Mouse (Mus musculus) ZHBTc4 (cell line): ENCODE data around the gene Hao2.

ENCODE experiments used
- DNase-seq: peaks from one replicate; pipeline ENCODE4 v3.0.0-alpha.2; 2011; ENCODE audit warnings: low read depth, low spot score

The Hao2 gene

DNA sequence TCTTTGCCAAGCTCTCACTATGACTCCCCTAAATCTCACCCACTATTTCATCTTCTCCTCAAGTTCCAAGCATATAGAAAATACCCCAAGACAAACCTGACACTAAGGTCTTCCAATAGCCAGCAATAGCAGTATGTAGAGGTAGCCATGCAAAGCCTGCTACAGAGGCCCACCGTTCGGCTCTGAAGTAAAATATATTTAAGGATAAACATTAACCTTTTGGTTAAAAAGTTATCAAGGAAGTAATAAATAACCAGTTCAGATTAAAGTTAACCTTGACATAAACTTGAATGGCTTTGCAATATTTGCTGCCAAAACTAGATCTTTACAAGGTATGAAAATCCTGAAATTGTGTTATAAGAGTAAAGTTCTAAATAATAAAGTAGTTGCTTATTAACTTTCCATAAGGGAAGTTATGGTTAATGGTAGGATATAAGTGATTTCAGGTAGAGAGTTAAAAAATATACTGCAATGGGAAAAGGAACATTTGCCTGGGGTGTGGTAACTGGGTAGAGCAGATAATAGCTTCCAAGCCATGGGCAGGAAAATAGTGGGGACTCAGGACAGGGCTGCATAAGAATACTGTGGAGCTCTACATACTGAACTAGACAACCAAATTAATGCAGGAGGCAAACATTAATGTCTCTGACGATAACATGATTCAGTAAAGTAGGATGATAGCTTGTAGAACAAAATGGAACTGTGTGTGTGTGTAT, at the start of gene Hao2:
Gene Hao2 (minus strand): TSS at position 183 of the 716 bp plus-strand sequence.
- no peak for DNase-seq

GRCm38 (mm10) chr3:98941601-98942000, 48.6 kb upstream of the Hao2 start:
- DNase-seq, result no peak

GRCm38 (mm10) chr3:98941066-98941551, 48.1 kb upstream of the Hao2 start:
- peak; percentile 33 for DNase-seq

GRCm38 (mm10) chr3:98940225-98940624, 47.2 kb upstream of the Hao2 start:
- no peak for DNase-seq

- DNase-seq, result no peak
Observed at GRCm38 (mm10) chr3:98936446-98936845, 43.4 kb upstream of the Hao2 start.

DNA sequence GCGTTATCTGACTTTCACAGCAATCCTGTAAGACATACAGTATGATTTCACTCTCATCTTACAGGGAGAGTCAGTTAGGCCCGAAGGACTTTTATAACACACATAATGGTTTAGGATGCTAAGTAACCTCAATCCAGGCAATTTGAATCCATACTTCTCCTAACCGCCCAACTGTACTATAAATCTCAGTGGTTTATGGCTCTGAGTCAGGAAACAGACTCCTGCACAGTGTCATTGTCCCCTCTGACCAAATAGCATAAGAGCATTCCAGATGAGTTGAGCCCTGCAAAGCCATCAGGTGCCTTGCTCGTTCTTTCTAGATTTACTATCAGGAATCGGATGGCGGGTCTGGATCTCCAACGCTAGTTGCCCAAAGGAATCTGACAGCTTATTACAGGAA, 41.6 kb upstream of the Hao2 start:
- no peak for DNase-seq

DNA sequence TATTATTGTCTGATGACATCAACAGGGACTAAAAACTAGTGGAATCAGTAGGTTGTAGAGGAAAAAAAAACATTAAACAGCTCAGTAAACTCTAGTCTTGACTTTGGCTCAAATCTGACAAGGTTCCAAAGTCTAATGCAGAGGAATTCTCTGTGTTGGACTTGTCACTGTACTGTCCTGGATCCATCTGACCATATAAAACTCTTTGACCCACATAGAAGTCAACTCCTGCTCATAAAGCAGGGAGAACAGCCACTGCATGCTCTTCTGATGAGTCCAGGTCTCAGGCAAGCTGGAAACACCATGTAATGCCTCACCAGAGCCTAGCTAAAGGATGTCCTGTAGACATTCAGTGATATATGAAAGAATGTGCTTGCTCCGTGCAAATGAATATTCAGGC, 41.0 kb upstream of the Hao2 start:
- no peak for DNase-seq

DNA sequence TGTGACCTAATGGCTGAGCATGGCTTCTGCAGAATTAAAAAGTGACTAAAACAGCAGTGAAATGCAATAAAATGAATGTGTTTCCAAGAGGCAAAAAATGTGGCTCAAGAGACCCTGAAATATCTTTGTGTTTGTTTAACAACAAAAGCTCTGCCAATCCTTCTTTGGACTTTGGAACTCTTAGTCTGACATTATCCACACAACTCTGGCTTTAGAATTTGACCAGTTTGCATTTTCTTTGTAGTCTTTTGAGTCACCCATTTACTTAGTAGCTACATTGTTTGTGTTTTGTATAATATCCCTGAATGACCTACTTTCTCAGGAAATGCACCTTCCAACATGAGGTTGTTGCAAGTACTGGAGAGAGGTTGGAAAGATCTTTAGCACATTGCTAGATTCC, 39.4 kb upstream of the Hao2 start:
- no peak for DNase-seq

GRCm38 (mm10) chr3:98931836-98932235, 38.8 kb upstream of the Hao2 start:
- DNase-seq, result no peak

GRCm38 (mm10) chr3:98920417-98920816, 27.4 kb upstream of the Hao2 start:
- DNase-seq, result no peak

DNA sequence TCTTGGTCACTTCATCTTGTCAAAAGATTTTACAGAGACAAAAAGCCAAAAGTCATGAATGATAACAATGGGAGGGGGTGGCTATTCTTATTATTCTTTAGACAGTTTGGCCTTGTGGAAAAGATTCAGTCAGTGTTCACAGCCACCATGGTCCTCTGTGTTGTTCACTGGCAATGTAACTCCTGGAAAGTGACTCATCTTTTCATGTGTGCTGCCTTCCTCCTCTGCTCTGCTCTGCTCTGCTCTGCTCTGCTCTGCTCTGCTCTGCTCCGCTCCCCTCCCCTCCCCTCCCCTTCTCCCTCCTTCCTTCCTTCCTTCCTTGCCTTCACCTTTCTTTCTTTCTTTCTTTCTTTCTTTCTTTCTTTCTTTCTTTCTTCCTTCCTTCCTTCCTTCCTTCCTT, 24.2 kb upstream of the Hao2 start:
- no peak for DNase-seq

- DNase-seq, result no peak
Observed at GRCm38 (mm10) chr3:98916856-98917255, 23.8 kb upstream of the Hao2 start.

GRCm38 (mm10) chr3:98915659-98916058, 22.6 kb upstream of the Hao2 start:
- DNase-seq, result peak; percentile 62

- DNase-seq, result no peak
Observed at GRCm38 (mm10) chr3:98913591-98913990, 20.6 kb upstream of the Hao2 start.

DNA sequence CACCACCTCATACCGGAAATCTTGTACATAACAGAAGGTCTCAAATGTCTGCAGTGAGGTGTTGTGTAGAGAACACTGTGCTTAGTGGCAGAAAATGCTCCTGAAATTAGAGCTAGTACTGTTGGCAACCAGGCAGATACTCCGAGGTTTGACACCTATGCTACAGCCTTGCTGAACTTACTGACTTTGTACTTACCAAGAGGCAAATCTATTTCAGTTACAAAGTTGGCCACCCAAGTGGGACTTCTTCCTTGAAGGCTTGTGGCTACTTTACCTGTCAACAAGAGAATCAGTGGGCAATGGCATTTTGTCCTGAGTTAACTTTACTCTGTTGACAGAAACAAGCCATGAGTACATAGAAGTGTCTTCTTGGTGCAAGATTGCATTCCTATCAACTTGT, 4.6 kb upstream of the Hao2 start:
- no peak for DNase-seq

DNA sequence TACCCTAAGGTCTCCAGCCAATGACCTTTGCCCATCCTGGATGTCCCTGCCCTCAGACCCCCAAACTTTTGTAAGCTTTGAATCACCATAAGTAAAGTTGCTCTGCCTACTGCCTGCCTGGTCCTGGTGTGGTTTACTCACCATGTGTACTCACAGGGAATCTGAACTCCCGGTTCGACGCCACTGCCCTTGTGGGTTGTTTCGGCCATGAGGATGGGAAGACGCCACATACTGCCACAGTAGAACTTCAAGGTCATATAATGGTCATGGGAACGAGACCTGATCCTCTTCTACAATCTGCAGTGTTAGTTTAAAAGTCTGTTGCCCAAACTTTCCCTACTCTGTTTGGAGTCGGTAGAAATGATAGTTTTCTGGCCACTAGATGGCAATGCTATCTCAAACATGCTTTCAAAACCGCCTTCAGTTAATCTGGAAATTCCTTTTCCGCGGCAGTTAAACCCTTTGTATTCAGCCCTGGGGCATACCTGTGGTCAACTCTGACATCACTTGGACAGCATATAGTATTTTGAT, 2.1 kb upstream of the Hao2 start:
- DNase-seq, result peak; percentile 35

GRCm38 (mm10) chr3:98890430-98890829, 2.6 kb downstream of the Hao2 start:
- no peak for DNase-seq

DNA sequence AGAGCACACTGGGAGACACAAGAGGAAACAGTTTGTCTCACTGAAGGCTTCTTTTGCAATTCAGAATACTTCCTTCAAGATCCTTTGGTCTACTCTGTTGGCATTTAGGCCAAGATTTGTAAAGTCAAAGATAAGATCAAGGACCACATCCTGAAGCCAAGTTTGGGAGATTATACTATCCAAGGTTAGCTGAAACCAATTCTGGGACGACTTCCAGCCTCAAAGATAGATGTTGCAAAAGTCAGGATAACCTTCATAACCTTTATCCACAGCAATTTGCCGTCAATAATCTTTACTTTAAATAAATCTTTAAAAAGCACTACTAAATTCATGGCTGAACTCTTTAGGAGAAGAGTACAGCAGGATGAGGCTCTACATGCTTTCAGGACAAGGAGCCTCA, 4.8 kb downstream of the Hao2 start:
- DNase-seq, result no peak

DNA sequence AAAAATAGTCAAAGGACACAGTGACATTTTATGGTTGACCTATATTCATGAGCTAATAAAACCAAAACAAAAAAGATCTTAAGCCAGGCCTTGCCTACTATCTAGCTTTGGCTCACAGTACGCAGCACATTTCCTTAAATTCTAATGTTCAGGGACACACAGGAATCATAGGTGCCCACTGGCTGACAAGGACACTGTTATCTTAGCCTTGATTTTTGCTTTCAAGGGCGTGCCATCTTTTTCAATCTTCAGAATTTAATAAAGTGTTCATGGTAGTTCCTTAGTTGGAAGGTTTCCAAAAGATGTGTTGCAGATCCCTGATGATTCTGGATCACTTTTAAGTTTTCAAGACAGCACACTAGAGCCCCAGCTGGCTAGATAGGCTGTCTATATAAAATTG, 12.2 kb downstream of the Hao2 start:
- no peak for DNase-seq

GRCm38 (mm10) chr3:98880216-98880615, 12.8 kb downstream of the Hao2 start:
- no peak for DNase-seq

- no peak for DNase-seq
Observed at GRCm38 (mm10) chr3:98868219-98868618, 24.8 kb downstream of the Hao2 start.

- no peak for DNase-seq
Observed at GRCm38 (mm10) chr3:98862800-98863199, 30.2 kb downstream of the Hao2 start.

DNA sequence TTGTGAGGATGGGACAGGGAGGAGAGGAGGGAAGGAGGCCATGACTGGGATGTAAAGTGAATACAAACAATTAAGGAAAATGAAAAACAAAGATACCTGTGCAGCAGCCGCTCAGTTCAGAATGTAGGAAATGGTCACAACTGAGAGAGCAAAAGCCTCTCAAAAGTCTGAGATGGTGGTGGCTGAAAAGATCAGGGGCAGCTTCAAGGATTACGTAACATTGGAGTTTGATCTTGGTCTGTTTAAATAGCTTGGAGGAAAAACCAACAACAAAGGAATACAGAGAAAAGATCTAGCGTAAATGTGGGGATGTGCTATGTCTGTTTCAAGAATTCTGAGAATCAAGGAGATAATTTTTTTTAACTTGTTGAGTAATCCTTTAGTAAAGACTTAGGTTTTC, 33.5 kb downstream of the Hao2 start, which contains the start of gene Hsd3b1:
Gene Hsd3b1 (minus strand): TSS at position 219 of the 400 bp plus-strand sequence.
- no peak for DNase-seq
